In genomic region chr12:34937918-34938317, GRCm38 (mm10) we compare ENCODE assay signal across 10 mouse cellular contexts. TPM values are rescaled to one million over a fixed set of nuclear protein-coding genes. Genes with fewer than 3 reads are reported as not detected.
DNase-seq lines count a peak whose midpoint lies in the region; ATAC-seq and TF ChIP-seq lines count a peak whose summit lies in the region.
"Had no signal": no experiment of that assay in that cellular context is flagged by ENCODE, and none has a peak within 500 bp of the region (broad histone marks: within the 10 kb centered on the region; RNA-seq: fewer than 3 reads in every experiment).

No protein-coding gene starts in this region.

- no peak overlapping the region for H3K27ac ChIP-seq in kidney, adult 2 months (ENCODE audit: insufficient read depth, low read depth, low read length)
- H3K27ac ChIP-seq in kidney, embryonic 15.5 days: no peak overlapping the region
- H3K27ac ChIP-seq: heart, embryonic 10.5 days; liver, embryonic 15.5 days had no signal

- TF ChIP-seq POLR2A in kidney, adult 2 months (IDR thresholded peaks at IDR 0.05; ENCODE audit: low read depth, low read length): no peak

- no peak overlapping the region for H3K4me3 ChIP-seq in kidney, adult 2 months (ENCODE audit: insufficient read depth, low read depth, low read length)
- H3K4me3 ChIP-seq in kidney, embryonic 15.5 days (replicated peaks): no peak overlapping the region
- H3K4me3 ChIP-seq: heart, embryonic 10.5 days; liver, embryonic 15.5 days had no signal

- TF ChIP-seq CTCF in kidney, adult 2 months (conservative IDR thresholded peaks at IDR 0.05; ENCODE audit: insufficient read depth, insufficient read length, low read depth, low read length): no peak

- no peak overlapping the region for H3K4me2 ChIP-seq in kidney, embryonic 15.5 days
- H3K4me2 ChIP-seq: liver, embryonic 15.5 days had no signal

- peak; percentile 17 for DNase-seq in kidney, adult 2 months
- DNase-seq in 3T3-L1 (ENCODE audit: low read depth, low spot score): peak; percentile 44
- DNase-seq in A20 (ENCODE audit: low read depth, low spot score): peak; percentile 60
- DNase-seq in kidney, postnatal 14 days: peak; percentile 4
- no peak for DNase-seq in ovary, postnatal 36 days (ENCODE audit: low spot score)
- DNase-seq in left cerebral cortex, postnatal 25 days (ENCODE audit: low spot score in 2 of 2): no peak
- DNase-seq: cerebellum, adult 11-12 months had no signal

- WGBS in kidney, adult 2 months: 95% methylated on average over 1 of the region's 1 CpGs
- 95% methylated on average over 1 of the region's 1 CpGs for WGBS in kidney, embryonic 15.5 days

- no peak for ATAC-seq in kidney, embryonic 15.5 days (replicated peaks; ENCODE audit: low FRiP score)

- intact Hi-C loops in left cerebral cortex, postnatal 25 days (cut with DNase I): no loop called here

- H3K27me3 ChIP-seq in kidney, adult 2 months (replicated peaks; ENCODE audit: control insufficient read depth, insufficient read depth, low read length): no peaks in the 10 kb centered on the region
- H3K27me3 ChIP-seq in kidney, embryonic 15.5 days: no peaks in the 10 kb centered on the region
- H3K27me3 ChIP-seq: liver, embryonic 15.5 days had no signal

- 0 out of 2 replicates have a peak, but pooled peaks cover 13% of the 10 kb centered on the region for H3K9me3 ChIP-seq in kidney, embryonic 15.5 days (replicated peaks)
- H3K9me3 ChIP-seq: liver, embryonic 15.5 days had no signal

- no peaks in the 10 kb centered on the region for H3K36me3 ChIP-seq in kidney, adult 2 months (ENCODE audit: control insufficient read depth, insufficient read depth, low read length)
- H3K36me3 ChIP-seq in kidney, embryonic 15.5 days: no peaks in the 10 kb centered on the region
- H3K36me3 ChIP-seq: heart, embryonic 10.5 days; liver, embryonic 15.5 days had no signal

- H3K4me1 ChIP-seq in kidney, adult 2 months (ENCODE audit: control insufficient read depth, insufficient read depth, low read length): no peaks in the 10 kb centered on the region
- no peaks in the 10 kb centered on the region for H3K4me1 ChIP-seq in kidney, embryonic 15.5 days
- H3K4me1 ChIP-seq: heart, embryonic 10.5 days; liver, embryonic 15.5 days had no signal

- no peak overlapping the region for H3K9ac ChIP-seq in kidney, embryonic 15.5 days
- H3K9ac ChIP-seq: liver, embryonic 15.5 days had no signal

RNA-seq across cellular contexts. Expression of gene Hdac9, which starts 21.0 kb away (rescaled TPM):
- polyA plus RNA-seq in kidney, adult 2 months (2012; rRNA removed): 1.1 and 1.3 TPM in 2 replicates
- polyA plus RNA-seq in kidney, embryonic 15.5 days (2015; fragmentation: Nextera tagmentation; extraction: Ambion mirVana): 4.9 and 5.1 TPM in 2 replicates
- 10 to 100 TPM; 55.4 to 55.6 TPM for total RNA-seq in left cerebral cortex, postnatal 25 days (2021)

RNA-seq across cellular contexts. Expression of gene Prps1l1, which starts 46.6 kb away (rescaled TPM):
- polyA plus RNA-seq in kidney, adult 2 months (2012; rRNA removed): not detected in 2 replicates
- polyA plus RNA-seq in kidney, embryonic 15.5 days (2015; fragmentation: Nextera tagmentation; extraction: Ambion mirVana): 0.09 TPM in 1 of 2 replicates, not detected in the other
- not detected for total RNA-seq in left cerebral cortex, postnatal 25 days (2021)
- polyA plus RNA-seq: heart, embryonic 10.5 days; liver, embryonic 15.5 days had no signal

Comparison
In these comparisons a context has a peak if more than half of its experiments do, and no peak if none do; other contexts are left out.
1. DNase-seq: peak in kidney, adult 2 months (single experiment), 3T3-L1 (single experiment), A20 (single experiment) and kidney, postnatal 14 days (single experiment); none in ovary, postnatal 36 days (single experiment) and left cerebral cortex, postnatal 25 days (0 of 2).